Mouse (Mus musculus): ENCODE measurements around the gene Naip1.
"Not testable (repeated sequence)": the region's sequence is repeated elsewhere in the genome, so short reads cannot be mapped to it uniquely, and the experiment has no call there.

Gene Naip1

GRCm38 (mm10) chr13:100452415-100453127, at the start of gene Naip1:
Gene Naip1, minus strand, starts transcription at chr13:100452869.
- DNase-seq (ENCODE audit: low read depth, low spot score): not testable (repeated sequence)

DNA sequence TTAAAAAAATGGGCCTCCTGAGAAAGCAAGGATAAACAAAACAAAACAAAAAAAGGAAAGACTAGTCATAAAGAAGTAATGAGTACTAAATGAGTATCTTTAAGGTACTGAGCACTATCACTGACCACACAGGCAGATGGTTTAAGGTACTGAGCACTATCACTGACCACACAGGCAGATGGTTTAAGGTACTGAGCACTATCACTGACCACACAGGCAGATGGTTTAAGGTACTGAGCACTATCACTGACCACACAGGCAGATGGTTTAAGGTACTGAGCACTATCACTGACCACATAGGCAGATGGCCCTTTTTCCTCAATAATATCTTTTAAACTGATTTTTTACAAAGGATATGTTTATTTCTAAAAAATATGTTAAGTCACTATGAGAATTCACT, 47.0 kb upstream of the Naip1 start:
- DNase-seq (ENCODE audit: low read depth, low spot score): not testable (repeated sequence)

DNA sequence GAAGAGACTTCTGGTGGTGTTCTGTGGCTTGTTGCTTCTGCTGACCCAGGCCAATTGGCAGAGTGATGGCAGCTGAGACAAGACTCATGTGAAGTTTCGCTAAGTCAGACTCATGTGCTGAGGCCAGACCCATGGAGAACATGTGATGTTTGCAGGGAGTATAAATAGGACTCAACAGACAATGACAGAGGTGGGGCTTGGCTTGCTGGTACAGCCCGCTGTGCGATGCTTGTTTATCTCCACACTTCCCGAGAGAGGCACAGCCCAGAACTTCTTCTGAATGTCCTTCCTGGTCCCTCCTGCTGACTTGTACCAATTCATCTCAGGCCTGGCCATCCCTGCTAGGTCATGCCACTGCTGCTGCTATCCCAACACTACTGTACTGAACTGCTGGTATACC, 42.7 kb upstream of the Naip1 start:
- DNase-seq (ENCODE audit: low read depth, low spot score): no peak

DNA sequence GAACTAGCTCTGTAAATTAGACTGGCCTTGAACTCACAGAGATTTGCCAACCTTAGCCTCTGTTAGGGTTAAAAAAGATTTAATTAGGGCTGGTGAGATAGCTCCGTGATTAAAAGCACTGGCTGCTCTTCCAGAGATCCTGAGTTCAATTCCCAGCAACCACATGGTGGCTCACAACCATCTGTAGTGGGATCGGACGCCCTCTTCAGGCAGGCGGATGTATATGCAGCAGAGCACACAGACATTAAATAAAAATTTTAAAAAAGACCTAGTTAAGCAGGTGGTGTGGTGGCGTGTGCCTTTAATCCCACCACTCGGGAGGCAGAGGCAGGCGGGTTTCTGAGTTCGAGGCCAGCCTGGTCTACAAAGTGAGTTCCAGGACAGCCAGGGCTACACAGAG, 41.7 kb upstream of the Naip1 start:
- DNase-seq (ENCODE audit: low read depth, low spot score): peak; percentile 64

GRCm38 (mm10) chr13:100493313-100493712, 40.6 kb upstream of the Naip1 start:
- peak; percentile 13 for DNase-seq (ENCODE audit: low read depth, low spot score)

DNA sequence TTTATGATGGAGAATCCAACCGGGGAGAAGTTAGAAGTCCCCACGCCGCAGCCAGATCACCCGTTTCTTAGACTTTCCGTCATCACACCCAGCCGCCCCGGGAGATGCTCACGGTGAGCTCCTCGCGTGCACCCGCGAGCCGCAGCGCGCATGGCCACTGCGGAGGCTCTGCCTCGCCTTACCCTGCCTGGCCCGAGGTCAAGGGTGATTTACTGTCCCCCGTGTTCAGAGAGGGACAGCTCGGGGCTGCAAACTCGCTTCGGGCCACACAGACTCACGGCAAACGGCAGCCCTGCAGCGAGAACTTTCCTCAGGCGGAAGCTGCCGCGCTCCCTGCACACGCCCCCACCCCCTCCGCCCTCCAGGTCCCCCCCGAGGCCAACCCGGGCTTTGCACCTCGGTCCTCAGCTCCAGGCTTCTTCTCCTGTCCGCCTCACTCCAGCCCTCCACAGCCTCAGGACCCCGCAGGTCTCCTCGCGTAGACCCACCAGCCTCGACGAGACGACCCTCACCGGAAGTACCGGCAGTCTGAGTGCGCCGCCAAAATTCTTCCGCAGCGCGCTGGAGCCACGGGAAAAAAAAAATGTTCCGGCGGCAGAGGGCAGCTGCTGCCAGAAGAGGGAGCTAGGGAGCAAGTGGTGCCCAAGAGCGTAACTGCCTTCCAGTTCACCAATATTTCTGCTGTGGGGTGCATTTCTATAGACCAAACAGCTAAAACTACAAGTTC, 39.6 kb upstream of the Naip1 start, which contains the start of gene Gtf2h2:
Gtf2h2 (minus strand) TSS at position 519 of the 727 bp plus-strand sequence.
- peak; percentile 91 for DNase-seq (ENCODE audit: low read depth, low spot score)

DNA sequence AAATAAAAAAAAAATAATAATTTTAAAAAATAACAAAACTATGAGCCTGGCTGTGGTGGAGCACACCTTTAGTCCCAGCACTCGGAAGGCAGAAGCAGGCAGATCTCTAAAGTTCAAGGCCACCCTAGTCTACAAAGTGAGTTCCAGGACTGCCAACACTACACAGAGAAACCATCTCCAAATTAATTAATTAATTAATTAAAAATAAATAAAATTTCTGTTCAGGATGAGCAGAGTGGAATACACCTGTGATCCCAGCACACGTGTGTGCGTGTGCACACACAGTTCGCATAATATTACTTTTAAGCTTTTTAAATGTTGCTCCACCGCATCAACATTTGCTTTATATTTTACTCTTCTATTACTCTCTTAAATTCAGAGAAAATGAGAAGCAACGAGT, 39.0 kb upstream of the Naip1 start:
- no peak for DNase-seq (ENCODE audit: low read depth, low spot score)

DNA sequence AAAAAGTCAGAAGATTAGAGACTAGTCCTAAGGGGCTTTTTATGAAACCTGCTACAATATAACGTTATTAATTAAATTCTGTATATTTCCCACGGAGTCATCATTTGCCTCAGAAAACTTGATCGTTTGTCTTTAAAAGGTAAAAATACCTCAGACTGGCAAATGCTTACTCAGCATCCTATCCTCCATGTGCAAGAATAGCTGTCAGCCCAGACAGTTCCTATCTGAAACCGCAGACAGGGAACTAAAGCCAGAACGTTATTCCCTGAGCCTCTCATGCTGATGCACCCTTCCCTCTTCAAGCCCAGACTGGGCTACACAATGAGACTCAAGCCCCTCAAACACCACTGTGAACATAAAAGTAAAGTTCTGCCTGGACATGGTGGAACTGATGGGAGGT, 37.8 kb upstream of the Naip1 start:
- no peak for DNase-seq (ENCODE audit: low read depth, low spot score)

DNA sequence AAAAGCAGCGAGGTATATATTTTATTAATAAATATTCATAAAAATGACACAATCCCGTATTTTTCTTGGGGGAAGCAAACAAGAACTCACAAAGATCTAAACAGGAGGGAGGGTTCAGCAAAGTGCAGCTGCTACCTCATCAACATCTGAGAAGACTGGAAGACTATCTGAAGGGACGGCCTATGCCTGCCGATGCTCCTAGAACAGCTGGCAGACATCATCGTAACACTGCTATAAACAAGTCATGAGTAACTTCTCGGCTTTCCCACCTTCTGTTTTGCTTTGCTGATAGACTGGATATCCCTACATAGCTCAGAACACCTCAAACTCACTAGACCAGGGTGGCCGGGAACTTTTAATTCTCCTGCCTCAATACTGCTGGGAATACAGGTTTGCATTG, 30.9 kb upstream of the Naip1 start:
- no peak for DNase-seq (ENCODE audit: low read depth, low spot score)

GRCm38 (mm10) chr13:100463527-100464222, 11.0 kb upstream of the Naip1 start:
- DNase-seq (ENCODE audit: low read depth, low spot score): no peak

GRCm38 (mm10) chr13:100461336-100461735, 8.7 kb upstream of the Naip1 start:
- DNase-seq (ENCODE audit: low read depth, low spot score): peak; percentile 32

GRCm38 (mm10) chr13:100449495-100449894, 3.2 kb downstream of the Naip1 start:
- DNase-seq (ENCODE audit: low read depth, low spot score): no peak

GRCm38 (mm10) chr13:100440116-100440515, 12.6 kb downstream of the Naip1 start:
- DNase-seq (ENCODE audit: low read depth, low spot score): no peak

DNA sequence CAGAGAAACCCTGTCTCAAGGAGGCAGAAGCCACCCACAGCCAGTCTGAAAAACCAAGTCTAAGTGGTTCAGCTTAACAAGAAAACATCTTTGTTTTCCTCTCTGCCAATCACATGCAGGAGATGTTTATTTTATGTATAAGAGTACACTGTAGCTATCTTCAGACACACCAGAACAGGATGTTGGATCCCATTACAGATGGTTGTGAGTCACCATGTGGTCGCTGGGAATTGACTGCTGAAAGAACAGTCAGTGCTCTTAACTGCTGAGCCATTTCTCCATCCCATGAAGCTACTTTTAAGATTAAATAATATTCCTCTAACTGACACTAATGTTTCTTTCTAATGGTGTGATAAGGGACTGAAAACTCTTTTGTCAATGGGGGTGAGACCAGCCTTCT, 14.0 kb downstream of the Naip1 start:
- no peak for DNase-seq (ENCODE audit: low read depth, low spot score)

DNA sequence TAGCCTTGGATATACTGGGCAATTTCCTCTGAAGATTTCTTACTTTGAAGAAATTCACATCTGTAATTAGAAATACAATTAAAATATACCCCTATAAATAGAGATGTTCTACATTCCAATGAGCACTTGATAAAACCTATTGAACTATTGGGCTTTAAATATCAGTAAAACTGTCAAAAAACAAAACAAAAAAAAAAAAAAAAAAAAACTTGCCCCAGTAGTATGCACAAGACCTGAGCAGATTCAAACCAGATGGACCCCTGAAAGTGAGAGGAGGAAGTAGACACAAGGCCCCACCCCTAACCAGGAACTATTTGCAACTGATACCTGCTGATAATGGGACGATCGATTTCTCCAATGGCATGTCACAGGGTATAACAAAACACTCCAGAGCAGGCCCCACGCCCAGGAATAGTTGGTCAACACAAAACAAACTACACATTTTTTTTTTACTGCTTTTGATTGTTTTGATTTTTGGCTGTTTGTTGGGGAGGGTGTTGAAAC, 15.3 kb downstream of the Naip1 start:
- DNase-seq (ENCODE audit: low read depth, low spot score): no peak

GRCm38 (mm10) chr13:100436556-100437163, 16.0 kb downstream of the Naip1 start:
- DNase-seq (ENCODE audit: low read depth, low spot score): not testable (repeated sequence)

DNA sequence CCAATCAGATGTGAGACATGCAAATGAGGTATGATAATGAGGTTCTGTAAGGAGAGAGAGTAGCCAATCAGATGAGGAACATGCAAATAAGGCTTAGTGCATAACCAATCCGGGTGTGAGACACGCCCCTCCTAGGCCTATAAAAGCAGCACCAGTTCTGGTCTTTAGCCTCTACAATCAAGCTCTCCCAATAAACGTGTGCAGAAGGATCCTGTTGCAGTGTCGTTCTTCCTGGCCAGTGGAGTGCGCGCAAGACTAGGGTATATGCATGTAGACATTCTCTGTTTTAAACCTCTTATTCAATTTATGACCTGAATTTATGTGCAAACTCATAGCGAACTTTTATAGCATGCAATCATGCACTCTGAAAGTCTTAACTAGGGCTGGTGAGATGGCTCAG, 32.7 kb downstream of the Naip1 start:
- not testable (repeated sequence) for DNase-seq (ENCODE audit: low read depth, low spot score)

DNA sequence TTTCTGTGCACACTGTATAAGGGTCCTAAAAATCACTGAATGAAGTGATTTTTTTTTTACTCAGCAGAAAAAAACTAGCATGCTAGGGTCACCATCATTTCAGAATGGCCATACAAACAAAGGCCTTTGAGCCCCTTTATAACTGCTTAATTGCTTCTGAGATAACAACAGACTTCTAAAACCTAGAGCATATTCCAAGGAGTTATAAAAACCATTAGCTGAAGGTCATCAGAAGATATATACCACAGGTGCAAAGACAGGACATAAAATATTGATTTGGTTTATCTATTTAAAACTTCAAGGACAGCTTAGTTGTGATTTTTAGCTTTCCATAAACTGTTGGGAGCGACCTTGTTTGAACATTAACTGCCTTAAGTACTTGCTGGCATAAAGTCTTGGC, 38.2 kb downstream of the Naip1 start:
- no peak for DNase-seq (ENCODE audit: low read depth, low spot score)

- DNase-seq (ENCODE audit: low read depth, low spot score): no peak
Measured at GRCm38 (mm10) chr13:100409825-100410224, 42.8 kb downstream of the Naip1 start.

DNA sequence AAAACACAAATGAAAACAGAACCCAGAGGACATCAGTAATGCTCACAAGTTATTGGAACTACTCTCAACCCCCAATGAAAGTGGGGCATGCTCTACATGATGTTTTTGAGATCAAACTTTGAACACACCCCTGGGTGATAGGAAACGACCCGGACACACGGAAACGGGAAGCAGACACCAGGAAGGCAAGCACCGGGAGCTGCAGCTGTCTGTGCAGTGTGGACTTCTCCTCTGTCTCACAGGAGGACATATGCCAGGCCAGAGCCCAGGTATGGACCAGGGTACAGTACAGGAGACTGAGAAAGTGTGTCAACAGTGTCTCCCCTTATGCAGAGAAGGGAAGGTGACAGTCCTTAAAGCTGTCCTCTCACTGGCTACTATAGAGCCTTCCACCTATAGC, 43.5 kb downstream of the Naip1 start:
- DNase-seq (ENCODE audit: low read depth, low spot score): no peak

DNA sequence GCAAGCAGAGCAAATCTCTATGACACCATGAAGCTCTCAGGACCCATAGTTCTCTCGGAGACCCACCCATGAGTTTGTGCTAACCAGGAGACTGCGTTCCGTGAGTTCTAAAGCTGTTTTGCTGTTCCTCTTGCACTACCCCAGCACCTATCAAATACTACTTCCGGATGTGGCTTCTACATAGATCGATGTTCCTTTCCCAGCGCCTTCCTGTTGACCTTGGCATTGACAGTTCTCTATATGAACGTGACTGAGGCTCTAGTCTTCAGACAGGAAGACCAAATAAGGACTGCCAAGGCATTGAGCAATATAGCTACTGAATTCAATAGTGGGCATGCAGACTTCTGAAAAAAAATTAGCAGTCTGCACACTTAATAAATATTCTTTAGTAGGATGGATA, 44.4 kb downstream of the Naip1 start:
- DNase-seq (ENCODE audit: low read depth, low spot score): no peak
